Mouse (Mus musculus): ENCODE data around the gene Rasal2. TPM values are rescaled to one million over a fixed set of nuclear protein-coding genes. Genes with fewer than 3 reads are reported as not detected.

Rasal2 gene
- polyA plus RNA-seq, 1 experiment, result 3.0 TPM

- no peaks in the 10 kb centered on the region for H3K79me2 ChIP-seq (ENCODE audit: control insufficient read depth, insufficient read depth)
- H3K36me3 ChIP-seq (ENCODE audit: control insufficient read depth, insufficient read depth), result no peaks in the 10 kb centered on the region
- no peaks in the 10 kb centered on the region for H3K27me3 ChIP-seq (ENCODE audit: control insufficient read depth, insufficient read depth, insufficient read length)
- TF ChIP-seq MYOD1 (IDR thresholded peaks at IDR 0.05; ENCODE audit: control insufficient read depth, insufficient read length, low read depth) (no peak), FOSL1 (IDR thresholded peaks at IDR 0.05; ENCODE audit: insufficient read depth, low read length, poor library complexity, severe bottlenecking) (no peak), MYOG (IDR thresholded peaks at IDR 0.05; ENCODE audit: control insufficient read depth, extremely low read depth, insufficient read length) (no peak), CEBPB (IDR thresholded peaks at IDR 0.05; ENCODE audit: low read depth) (no peak), CTCF (IDR thresholded peaks at IDR 0.05; ENCODE audit: control insufficient read depth, insufficient read depth, insufficient read length) (no peak), MAX (IDR thresholded peaks at IDR 0.05) (no peak), USF1 (IDR thresholded peaks at IDR 0.05; ENCODE audit: low read depth) (no peak)
- no peaks in the 10 kb centered on the region for H3K79me3 ChIP-seq (ENCODE audit: low read depth)
- H3ac ChIP-seq (ENCODE audit: control insufficient read depth, insufficient read length, low read depth), result no peak overlapping the region
- H3K4me3 ChIP-seq (ENCODE audit: insufficient read depth, poor library complexity, severe bottlenecking), result no peak overlapping the region
Observed at GRCm38 (mm10) chr1:157285366-157285765, 127.0 kb downstream of the Rasal2 start.

GRCm38 (mm10) chr1:157280781-157281180, 131.6 kb downstream of the Rasal2 start:
- Histone ChIP-seq H3K79me2 (ENCODE audit: control insufficient read depth, insufficient read depth) (no peaks in the 10 kb centered on the region), H3K27me3 (ENCODE audit: control insufficient read depth, insufficient read depth, insufficient read length) (no peaks in the 10 kb centered on the region), H3K79me3 (ENCODE audit: low read depth) (no peaks in the 10 kb centered on the region), H3K36me3 (ENCODE audit: control insufficient read depth, insufficient read depth) (no peaks in the 10 kb centered on the region), H3ac (ENCODE audit: control insufficient read depth, insufficient read length, low read depth) (no peak overlapping the region), H3K4me3 (ENCODE audit: insufficient read depth, poor library complexity, severe bottlenecking) (no peak overlapping the region)
- TF ChIP-seq MAX (IDR thresholded peaks at IDR 0.05) (no peak), FOSL1 (IDR thresholded peaks at IDR 0.05; ENCODE audit: insufficient read depth, low read length, poor library complexity, severe bottlenecking) (no peak), MYOD1 (IDR thresholded peaks at IDR 0.05; ENCODE audit: control insufficient read depth, insufficient read length, low read depth) (no peak), MYOG (IDR thresholded peaks at IDR 0.05; ENCODE audit: control insufficient read depth, extremely low read depth, insufficient read length) (no peak), USF1 (IDR thresholded peaks at IDR 0.05; ENCODE audit: low read depth) (no peak), CTCF (IDR thresholded peaks at IDR 0.05; ENCODE audit: control insufficient read depth, insufficient read depth, insufficient read length) (no peak), CEBPB (IDR thresholded peaks at IDR 0.05; ENCODE audit: low read depth) (no peak)

DNA sequence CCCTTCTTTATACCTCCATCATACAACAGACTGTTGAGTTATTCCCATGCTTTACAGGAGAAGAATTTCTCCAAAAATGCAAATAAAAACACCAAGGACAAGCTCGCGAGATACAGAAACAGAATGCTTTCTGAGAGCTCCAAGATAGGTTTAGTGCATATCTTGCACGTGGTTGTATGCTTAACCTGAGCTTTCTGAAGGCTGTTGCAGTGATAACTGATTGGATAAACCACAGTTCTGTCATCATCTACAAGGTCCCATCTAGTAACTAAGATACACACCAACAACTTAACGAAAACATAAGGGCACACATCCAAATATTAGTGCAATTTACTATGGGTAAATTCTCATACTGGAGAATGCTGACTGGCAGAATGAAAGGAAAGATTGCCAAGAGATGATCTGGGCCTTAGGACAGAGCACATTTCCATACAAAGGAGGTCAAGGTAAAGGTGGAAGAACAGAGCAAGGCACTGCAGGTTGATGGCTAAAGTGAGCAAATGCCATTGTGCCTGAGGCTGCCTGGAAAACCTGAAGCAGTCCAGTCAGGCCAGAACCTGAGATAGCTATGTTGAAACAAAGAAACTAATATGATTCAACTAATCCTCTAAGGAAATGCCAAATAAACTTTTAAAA, 136.6 kb downstream of the Rasal2 start:
- no peaks in the 10 kb centered on the region for H3K27me3 ChIP-seq (ENCODE audit: control insufficient read depth, insufficient read depth, insufficient read length)
- TF ChIP-seq MAX (IDR thresholded peaks at IDR 0.05), result no peak
- no peak for TF ChIP-seq USF1 (IDR thresholded peaks at IDR 0.05; ENCODE audit: low read depth)
- no peak for TF ChIP-seq CEBPB (IDR thresholded peaks at IDR 0.05; ENCODE audit: low read depth)
- TF ChIP-seq MYOD1 (IDR thresholded peaks at IDR 0.05; ENCODE audit: control insufficient read depth, insufficient read length, low read depth), result no peak
- TF ChIP-seq CTCF (IDR thresholded peaks at IDR 0.05; ENCODE audit: control insufficient read depth, insufficient read depth, insufficient read length), result no peak
- TF ChIP-seq FOSL1 (IDR thresholded peaks at IDR 0.05; ENCODE audit: insufficient read depth, low read length, poor library complexity, severe bottlenecking), result no peak
- no peak for TF ChIP-seq MYOG (IDR thresholded peaks at IDR 0.05; ENCODE audit: control insufficient read depth, extremely low read depth, insufficient read length)
- H3K4me3 ChIP-seq (ENCODE audit: insufficient read depth, poor library complexity, severe bottlenecking), result no peak overlapping the region
- H3K79me3 ChIP-seq (ENCODE audit: low read depth), result no peaks in the 10 kb centered on the region
- H3K36me3 ChIP-seq (ENCODE audit: control insufficient read depth, insufficient read depth), result no peaks in the 10 kb centered on the region
- H3K79me2 ChIP-seq (ENCODE audit: control insufficient read depth, insufficient read depth), result no peaks in the 10 kb centered on the region
- no peak overlapping the region for H3ac ChIP-seq (ENCODE audit: control insufficient read depth, insufficient read length, low read depth)

- TF ChIP-seq MYOD1 (IDR thresholded peaks at IDR 0.05; ENCODE audit: control insufficient read depth, insufficient read length, low read depth), result no peak
- no peak for TF ChIP-seq FOSL1 (IDR thresholded peaks at IDR 0.05; ENCODE audit: insufficient read depth, low read length, poor library complexity, severe bottlenecking)
- TF ChIP-seq USF1 (IDR thresholded peaks at IDR 0.05; ENCODE audit: low read depth), result no peak
- no peak for TF ChIP-seq MYOG (IDR thresholded peaks at IDR 0.05; ENCODE audit: control insufficient read depth, extremely low read depth, insufficient read length)
- no peak for TF ChIP-seq CEBPB (IDR thresholded peaks at IDR 0.05; ENCODE audit: low read depth)
- no peak for TF ChIP-seq MAX (IDR thresholded peaks at IDR 0.05)
- TF ChIP-seq CTCF (IDR thresholded peaks at IDR 0.05; ENCODE audit: control insufficient read depth, insufficient read depth, insufficient read length), result no peak
- no peak overlapping the region for H3K4me3 ChIP-seq (ENCODE audit: insufficient read depth, poor library complexity, severe bottlenecking)
- no peaks in the 10 kb centered on the region for H3K36me3 ChIP-seq (ENCODE audit: control insufficient read depth, insufficient read depth)
- no peak overlapping the region for H3ac ChIP-seq (ENCODE audit: control insufficient read depth, insufficient read length, low read depth)
- no peaks in the 10 kb centered on the region for H3K79me2 ChIP-seq (ENCODE audit: control insufficient read depth, insufficient read depth)
- no peaks in the 10 kb centered on the region for H3K79me3 ChIP-seq (ENCODE audit: low read depth)
- H3K27me3 ChIP-seq (ENCODE audit: control insufficient read depth, insufficient read depth, insufficient read length), result no peaks in the 10 kb centered on the region
Observed at GRCm38 (mm10) chr1:157267894-157268293, 144.5 kb downstream of the Rasal2 start.

GRCm38 (mm10) chr1:157256562-157256961, 155.8 kb downstream of the Rasal2 start:
- H3K79me2 ChIP-seq (ENCODE audit: control insufficient read depth, insufficient read depth), result no peaks in the 10 kb centered on the region
- H3K36me3 ChIP-seq (ENCODE audit: control insufficient read depth, insufficient read depth), result no peaks in the 10 kb centered on the region
- H3K27me3 ChIP-seq (ENCODE audit: control insufficient read depth, insufficient read depth, insufficient read length), result no peaks in the 10 kb centered on the region
- no peaks in the 10 kb centered on the region for H3K79me3 ChIP-seq (ENCODE audit: low read depth)
- H3K4me3 ChIP-seq (ENCODE audit: insufficient read depth, poor library complexity, severe bottlenecking), result no peak overlapping the region
- no peak overlapping the region for H3ac ChIP-seq (ENCODE audit: control insufficient read depth, insufficient read length, low read depth)
- no peak for TF ChIP-seq CEBPB (IDR thresholded peaks at IDR 0.05; ENCODE audit: low read depth)
- TF ChIP-seq USF1 (IDR thresholded peaks at IDR 0.05; ENCODE audit: low read depth), result no peak
- TF ChIP-seq MYOG (IDR thresholded peaks at IDR 0.05; ENCODE audit: control insufficient read depth, extremely low read depth, insufficient read length), result no peak
- no peak for TF ChIP-seq FOSL1 (IDR thresholded peaks at IDR 0.05; ENCODE audit: insufficient read depth, low read length, poor library complexity, severe bottlenecking)
- no peak for TF ChIP-seq MAX (IDR thresholded peaks at IDR 0.05)
- TF ChIP-seq MYOD1 (IDR thresholded peaks at IDR 0.05; ENCODE audit: control insufficient read depth, insufficient read length, low read depth), result no peak
- no peak for TF ChIP-seq CTCF (IDR thresholded peaks at IDR 0.05; ENCODE audit: control insufficient read depth, insufficient read depth, insufficient read length)
